Mouse (Mus musculus) small intestine, adult 2 months (tissue): ENCODE results near the gene Myo1g.

Source experiments
- CTCF ChIP-seq: fragments of 200-500 bp; IDR thresholded peaks from 2 replicates; pipeline ENCODE4 v1.5.1; 2012; ENCODE audit warnings: low read depth, mild to moderate bottlenecking, control low read depth, inconsistent platforms, low read length, moderate library complexity, mixed read lengths; ENCODE audit not compliant: insufficient replicate concordance, insufficient read length; ENCODE audit errors: extremely low read depth
- POLR2A ChIP-seq: fragments of 200-500 bp; IDR thresholded peaks from 2 replicates; pipeline ENCODE4 v1.6.1; 2012; ENCODE audit warnings: low read depth, mild to moderate bottlenecking, control low read depth, inconsistent platforms, low read length, moderate library complexity

DNA sequence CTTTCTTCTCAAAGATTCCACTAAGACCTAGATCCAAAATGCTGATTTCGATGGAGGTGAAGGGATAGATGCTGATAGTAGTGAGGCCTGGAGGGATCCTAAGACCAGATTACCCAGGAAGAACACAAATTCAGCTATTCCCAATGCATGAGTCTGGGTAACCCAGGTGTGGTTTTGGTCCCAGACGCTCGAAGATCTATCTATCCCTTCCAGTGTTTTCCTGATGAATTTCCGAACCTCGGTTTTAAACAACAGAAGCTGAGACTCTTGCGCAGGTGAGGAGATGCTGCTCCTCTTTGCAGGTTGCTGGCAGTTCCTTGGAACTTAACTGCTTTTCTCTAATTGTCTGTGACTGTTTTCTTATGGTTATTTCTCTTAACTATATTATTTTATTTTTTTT, 46.4 kb downstream of the Myo1g start:
- TF ChIP-seq CTCF (no peak), POLR2A (no peak)
